Mouse (Mus musculus): ENCODE measurements around the gene Krtap13. TPM values are rescaled to one million over a fixed set of nuclear protein-coding genes. Genes with fewer than 3 reads are reported as not detected.
"Not testable (repeated sequence)": the region's sequence is repeated elsewhere in the genome, so short reads cannot be mapped to it uniquely, and the experiment has no call there.

The Krtap13 gene
- polyA plus RNA-seq (2012; fragmentation: generic; extraction: Trizol), result not detected

GRCm38 (mm10) chr16:88751535-88751934 lies at the start of gene Krtap13:
Krtap13 (minus strand) TSS chr16:88751635.
- not testable (repeated sequence) for H3ac ChIP-seq (ENCODE audit: control insufficient read depth, insufficient read length); H3K4me3 ChIP-seq; H3K27me3 ChIP-seq (ENCODE audit: control insufficient read depth, insufficient read depth, insufficient read length); H3K36me3 ChIP-seq (ENCODE audit: control insufficient read depth, insufficient read depth); H3K79me2 ChIP-seq (ENCODE audit: control insufficient read depth, insufficient read depth); H3K4me2 ChIP-seq (ENCODE audit: low read depth)

- Histone ChIP-seq H3ac (ENCODE audit: control insufficient read depth, insufficient read length) (no peak overlapping the region), H3K4me2 (ENCODE audit: low read depth) (no peak overlapping the region), H3K4me3 (no peak overlapping the region), H3K27me3 (ENCODE audit: control insufficient read depth, insufficient read depth, insufficient read length) (no peaks in the 10 kb centered on the region), H3K79me2 (ENCODE audit: control insufficient read depth, insufficient read depth) (no peaks in the 10 kb centered on the region), H3K36me3 (ENCODE audit: control insufficient read depth, insufficient read depth) (no peaks in the 10 kb centered on the region)
- no peak for TF ChIP-seq SRF (IDR thresholded peaks at IDR 0.05; ENCODE audit: control insufficient read depth, insufficient read length, low read depth)
- no peak for TF ChIP-seq E2F4 (IDR thresholded peaks at IDR 0.05; ENCODE audit: insufficient read depth)
- TF ChIP-seq MAX (IDR thresholded peaks at IDR 0.05; ENCODE audit: low read depth), result no peak
- TF ChIP-seq USF1 (IDR thresholded peaks at IDR 0.05; ENCODE audit: low read depth), result no peak
- TF ChIP-seq POLR2AphosphoS2 (IDR thresholded peaks at IDR 0.05; ENCODE audit: insufficient read length, low read depth), result no peak
- TF ChIP-seq MYOD1 (IDR thresholded peaks at IDR 0.05; ENCODE audit: control insufficient read depth in 1 of 3, insufficient read length in 2 of 3, low read depth in 2 of 3), result no peak
- no peak for TF ChIP-seq CEBPB (IDR thresholded peaks at IDR 0.05; ENCODE audit: insufficient read depth, poor library complexity, severe bottlenecking)
Measured at GRCm38 (mm10) chr16:88786786-88787185, 35.4 kb upstream of the Krtap13 start.

GRCm38 (mm10) chr16:88777596-88777995 lies 26.2 kb upstream of the Krtap13 start, which contains the start of gene Gm5965:
Gm5965 (plus strand) TSS chr16:88777896.
- Histone ChIP-seq H3ac (ENCODE audit: control insufficient read depth, insufficient read length) (no peak within 1 kb of the TSS), H3K4me2 (ENCODE audit: low read depth) (no peak within 1 kb of the TSS), H3K36me3 (ENCODE audit: control insufficient read depth, insufficient read depth) (no peaks in the 10 kb centered on the region), H3K27me3 (ENCODE audit: control insufficient read depth, insufficient read depth, insufficient read length) (no peaks in the 10 kb centered on the region), H3K79me2 (ENCODE audit: control insufficient read depth, insufficient read depth) (no peaks in the 10 kb centered on the region), H3K4me3 (no peak within 1 kb of the TSS)
- TF ChIP-seq CEBPB (IDR thresholded peaks at IDR 0.05; ENCODE audit: insufficient read depth, poor library complexity, severe bottlenecking) (no peak), POLR2AphosphoS2 (IDR thresholded peaks at IDR 0.05; ENCODE audit: insufficient read length, low read depth) (no peak), MYOD1 (IDR thresholded peaks at IDR 0.05; ENCODE audit: control insufficient read depth in 1 of 3, insufficient read length in 2 of 3, low read depth in 2 of 3) (no peak), REST (IDR thresholded peaks at IDR 0.05; ENCODE audit: insufficient read depth, insufficient read length) (no peak), TCF12 (IDR thresholded peaks at IDR 0.05; ENCODE audit: insufficient read depth, poor library complexity, severe bottlenecking) (no peak), USF1 (IDR thresholded peaks at IDR 0.05; ENCODE audit: low read depth) (no peak), MYOG (IDR thresholded peaks at IDR 0.05; ENCODE audit: control insufficient read depth in 1 of 3, insufficient read depth in 1 of 3, insufficient read length in 2 of 3, low read depth in 2 of 3) (no peak), POLR2A (IDR thresholded peaks at IDR 0.05; ENCODE audit: insufficient read length, low read depth) (no peak), SRF (IDR thresholded peaks at IDR 0.05; ENCODE audit: control insufficient read depth, insufficient read length, low read depth) (no peak), MAX (IDR thresholded peaks at IDR 0.05; ENCODE audit: low read depth) (no peak), TCF3 (IDR thresholded peaks at IDR 0.05; ENCODE audit: insufficient read length, low read depth) (no peak)

- Histone ChIP-seq H3K79me2 (ENCODE audit: control insufficient read depth, insufficient read depth) (no peaks in the 10 kb centered on the region), H3ac (ENCODE audit: control insufficient read depth, insufficient read length) (no peak within 1 kb of the TSS), H3K36me3 (ENCODE audit: control insufficient read depth, insufficient read depth) (no peaks in the 10 kb centered on the region), H3K27me3 (ENCODE audit: control insufficient read depth, insufficient read depth, insufficient read length) (no peaks in the 10 kb centered on the region), H3K4me2 (ENCODE audit: low read depth) (no peak within 1 kb of the TSS), H3K4me3 (no peak within 1 kb of the TSS)
- TF ChIP-seq MAX (IDR thresholded peaks at IDR 0.05; ENCODE audit: low read depth) (no peak), TCF12 (IDR thresholded peaks at IDR 0.05; ENCODE audit: insufficient read depth, poor library complexity, severe bottlenecking) (no peak), POLR2A (IDR thresholded peaks at IDR 0.05; ENCODE audit: insufficient read length, low read depth) (no peak), REST (IDR thresholded peaks at IDR 0.05; ENCODE audit: insufficient read depth, insufficient read length) (no peak), MYOG (IDR thresholded peaks at IDR 0.05; ENCODE audit: control insufficient read depth in 1 of 3, insufficient read depth in 1 of 3, insufficient read length in 2 of 3, low read depth in 2 of 3) (no peak), E2F4 (IDR thresholded peaks at IDR 0.05; ENCODE audit: insufficient read depth) (no peak), TCF3 (IDR thresholded peaks at IDR 0.05; ENCODE audit: insufficient read length, low read depth) (no peak), USF1 (IDR thresholded peaks at IDR 0.05; ENCODE audit: low read depth) (no peak), MYOD1 (IDR thresholded peaks at IDR 0.05; ENCODE audit: control insufficient read depth in 1 of 3, insufficient read length in 2 of 3, low read depth in 2 of 3) (no peak)
Measured at GRCm38 (mm10) chr16:88774106-88774505, 22.7 kb upstream of the Krtap13 start, which contains the start of gene 2310057N15Rik. 2310057N15Rik (minus strand) TSS chr16:88774206.

- not testable (repeated sequence) for H3K4me2 ChIP-seq (ENCODE audit: low read depth); H3K4me3 ChIP-seq; H3K36me3 ChIP-seq (ENCODE audit: control insufficient read depth, insufficient read depth); H3ac ChIP-seq (ENCODE audit: control insufficient read depth, insufficient read length); H3K27me3 ChIP-seq (ENCODE audit: control insufficient read depth, insufficient read depth, insufficient read length); H3K79me2 ChIP-seq (ENCODE audit: control insufficient read depth, insufficient read depth)
Measured at GRCm38 (mm10) chr16:88758547-88758946, 7.1 kb upstream of the Krtap13 start, which contains the start of gene 2310034C09Rik. 2310034C09Rik (plus strand) TSS chr16:88758847.

GRCm38 (mm10) chr16:88747943-88748342 lies 3.5 kb downstream of the Krtap13 start:
- no peak for TF ChIP-seq CEBPB (IDR thresholded peaks at IDR 0.05; ENCODE audit: insufficient read depth, poor library complexity, severe bottlenecking)
- Histone ChIP-seq H3K27me3 (ENCODE audit: control insufficient read depth, insufficient read depth, insufficient read length) (no peaks in the 10 kb centered on the region), H3K36me3 (ENCODE audit: control insufficient read depth, insufficient read depth) (no peaks in the 10 kb centered on the region), H3ac (ENCODE audit: control insufficient read depth, insufficient read length) (no peak overlapping the region), H3K4me2 (ENCODE audit: low read depth) (no peak overlapping the region), H3K4me3 (no peak overlapping the region), H3K79me2 (ENCODE audit: control insufficient read depth, insufficient read depth) (no peaks in the 10 kb centered on the region)
